Mouse (Mus musculus) megakaryocyte progenitor cell, adult 5-6 weeks (primary cell): ENCODE measurements around the gene Dao. TPM values are rescaled to one million over a fixed set of nuclear protein-coding genes. Genes with fewer than 3 reads are reported as not detected.

ENCODE experiments used
- ATAC-seq: replicated peaks from 2 replicates; pipeline ENCODE4 v1.8.0; 2016; ENCODE audit warnings: mild to moderate bottlenecking, moderate TSS enrichment, inconsistent platforms; ENCODE audit not compliant: poor library complexity
- total RNA-seq, 2 experiments: library from RNA; stranded (forward) in 1 of 2; stranded (reverse) in 1 of 2; fragments of 157-497, 149-512 nt in 1 of 2; fragments of 200-1000 nt in 1 of 2; gene quantifications; 2 replicates each; pipeline versions ENCODE4 v1.2.3 to v1.2.4; 2015 to 2017

The Dao gene
- total RNA-seq, 2 experiments from 2014 or later = not detected

GRCm38 (mm10) chr5:114024885-114025284, 21.4 kb downstream of the Dao start:
- ATAC-seq = no peak

- no peak for ATAC-seq
These were observed 23.9 kb downstream of the Dao start for GRCm38 (mm10) chr5:114027217-114027944.

DNA sequence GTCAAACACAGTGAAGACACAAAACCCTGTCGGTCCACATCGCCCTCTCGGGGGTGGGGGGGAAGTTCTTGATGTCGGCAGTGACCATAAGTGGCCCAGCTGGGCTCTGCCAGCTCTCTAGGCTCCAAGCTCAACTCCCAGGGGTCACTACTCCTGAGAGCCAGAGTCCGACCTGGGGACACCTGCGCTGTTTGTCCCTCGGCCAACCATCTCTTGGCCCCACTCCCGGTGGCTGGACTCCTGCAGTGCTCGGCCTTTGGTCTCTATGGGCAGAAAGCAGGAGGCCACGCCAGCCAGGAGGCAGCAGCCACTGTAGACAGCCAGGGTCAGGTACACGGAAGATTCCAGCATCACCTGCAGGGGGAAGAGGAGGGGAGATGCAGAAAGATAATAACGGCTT, 24.6 kb downstream of the Dao start:
- no peak for ATAC-seq

DNA sequence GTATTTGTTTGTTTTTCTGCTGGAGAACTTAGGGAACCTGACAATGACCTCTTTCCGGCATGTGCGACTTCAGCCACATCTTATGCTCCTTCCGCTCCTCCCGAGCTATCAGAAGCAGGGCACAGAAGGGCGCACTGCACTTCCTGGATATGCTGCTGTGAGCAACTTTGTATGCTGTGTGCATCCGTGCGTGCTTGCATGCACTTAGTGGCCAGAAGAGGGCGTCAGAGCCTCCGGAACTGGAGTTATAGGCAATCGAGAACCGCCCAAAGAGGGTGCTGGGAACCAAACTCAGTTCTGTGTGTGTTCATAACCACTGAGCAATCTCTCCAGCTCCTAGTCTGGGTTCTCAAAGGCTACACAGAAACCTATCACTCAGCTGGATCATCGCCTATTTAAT, 27.1 kb downstream of the Dao start:
- ATAC-seq = no peak

DNA sequence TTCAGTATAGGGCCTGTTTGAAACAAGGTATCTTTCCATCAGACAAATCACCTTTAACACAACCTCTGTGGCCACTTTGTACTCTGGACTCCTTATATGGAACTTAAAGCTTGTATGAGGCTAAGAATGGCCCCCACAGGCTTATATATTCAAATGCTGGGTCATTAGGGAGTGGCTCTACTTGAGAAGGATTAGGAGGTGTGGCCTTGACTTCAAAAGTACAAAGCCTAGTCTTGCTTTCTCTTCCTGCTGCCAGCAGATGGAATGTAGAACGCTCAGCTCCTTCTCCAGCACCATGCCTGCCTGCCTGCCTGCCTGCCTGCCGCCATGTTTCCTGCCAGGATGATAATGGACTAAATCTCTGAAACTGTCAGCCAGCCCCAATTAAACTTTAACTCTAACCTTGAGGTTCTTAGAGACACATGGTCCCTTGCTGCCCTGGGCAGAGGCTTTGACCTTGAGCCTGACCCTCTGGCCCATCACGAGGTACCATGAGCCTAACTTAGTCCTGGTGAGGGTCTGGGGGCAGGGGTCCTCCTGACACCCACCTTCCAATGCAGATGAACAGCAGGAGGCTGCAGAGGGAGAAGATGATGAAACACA, 28.8 kb downstream of the Dao start:
- ATAC-seq = no peak

DNA sequence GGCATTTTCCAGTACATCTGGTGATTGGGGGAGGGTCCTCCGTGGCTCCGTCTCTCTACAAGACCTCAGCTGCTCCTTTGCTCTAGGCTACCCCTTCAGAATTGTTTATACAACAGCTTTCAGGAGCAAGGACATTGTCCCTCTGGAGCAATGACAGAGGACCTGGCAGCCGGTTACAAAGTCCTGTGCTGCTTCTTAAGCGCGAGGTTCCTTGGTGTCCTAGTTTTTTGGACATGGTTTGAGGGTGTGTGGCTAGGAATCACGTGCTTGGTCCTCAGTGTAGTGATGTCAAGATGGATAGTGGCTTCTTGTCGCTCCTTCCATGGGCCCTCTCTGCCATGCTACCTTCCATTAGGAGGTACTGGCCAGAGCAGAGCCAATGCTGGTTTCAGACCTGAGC, 30.9 kb downstream of the Dao start:
- ATAC-seq = no peak

GRCm38 (mm10) chr5:114035111-114035510, 31.6 kb downstream of the Dao start:
- no peak for ATAC-seq

DNA sequence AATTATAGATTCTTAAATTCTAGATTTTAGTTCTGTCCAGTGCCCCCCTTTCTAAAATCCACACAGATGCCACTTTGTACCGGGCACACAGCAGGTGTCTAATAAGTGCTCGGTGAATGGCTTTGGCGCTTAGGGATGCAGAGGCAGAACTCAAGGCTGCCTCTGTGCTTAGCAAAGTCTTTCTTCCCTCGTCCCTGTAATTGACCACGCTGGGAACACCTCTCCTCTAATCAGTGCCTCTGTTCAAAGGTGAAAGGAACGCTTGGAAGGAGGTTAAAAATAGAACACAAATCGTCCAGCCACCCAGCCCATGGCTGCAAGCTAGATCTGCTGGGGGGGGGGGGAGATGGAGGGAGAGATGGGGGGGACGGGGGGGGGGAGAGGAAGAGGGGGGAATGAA, 37.0 kb downstream of the Dao start:
- no peak for ATAC-seq

GRCm38 (mm10) chr5:114040911-114041310, 37.4 kb downstream of the Dao start:
- ATAC-seq = no peak

DNA sequence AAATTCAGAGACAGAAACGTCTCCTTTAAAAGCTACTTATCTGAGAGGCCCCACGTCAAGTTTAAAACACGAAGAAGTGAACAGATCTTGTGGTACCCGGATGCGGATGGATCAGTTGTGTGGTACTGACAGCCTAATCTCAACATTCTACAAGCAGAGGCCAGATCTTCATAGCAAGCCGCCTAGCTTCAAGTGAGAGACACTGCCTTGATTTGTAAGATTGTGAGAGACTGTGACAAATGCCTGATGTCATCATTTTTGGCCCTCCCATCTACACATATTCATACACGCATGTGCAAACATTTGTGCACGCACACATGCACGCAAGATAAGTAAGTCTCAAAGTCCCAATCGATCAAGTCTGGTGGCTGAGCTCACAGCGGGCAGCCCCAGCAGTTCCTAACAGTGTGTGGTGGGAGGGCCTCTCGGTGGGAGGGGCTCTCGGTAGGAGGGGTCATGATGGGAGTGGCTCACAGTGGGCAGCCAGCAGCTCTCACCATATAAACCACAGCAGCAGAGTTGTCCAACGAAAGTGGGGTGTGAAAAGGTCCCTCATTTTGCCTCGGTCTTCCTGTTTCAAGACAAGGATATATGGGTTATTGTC, 37.9 kb downstream of the Dao start:
- ATAC-seq = peak; percentile 93

DNA sequence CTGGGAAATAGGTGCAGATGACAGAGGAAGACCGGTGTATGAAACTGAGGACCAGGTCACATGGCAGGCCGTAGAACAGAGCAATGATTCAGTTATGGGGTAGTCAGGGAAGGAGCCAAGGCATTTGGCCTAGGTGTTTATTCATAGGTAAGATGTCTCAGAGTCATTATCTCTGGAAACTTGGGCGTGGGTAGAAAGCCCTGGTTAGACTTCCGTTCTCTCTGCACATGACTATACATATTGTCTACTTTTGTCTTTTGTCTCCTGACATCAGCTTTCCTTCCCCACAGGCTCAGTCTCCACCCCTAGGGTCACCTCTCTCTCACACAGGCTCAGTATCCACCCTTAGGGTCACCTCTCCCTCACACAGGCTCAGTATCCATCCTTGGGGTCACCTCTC, 40.3 kb downstream of the Dao start:
- ATAC-seq = no peak

DNA sequence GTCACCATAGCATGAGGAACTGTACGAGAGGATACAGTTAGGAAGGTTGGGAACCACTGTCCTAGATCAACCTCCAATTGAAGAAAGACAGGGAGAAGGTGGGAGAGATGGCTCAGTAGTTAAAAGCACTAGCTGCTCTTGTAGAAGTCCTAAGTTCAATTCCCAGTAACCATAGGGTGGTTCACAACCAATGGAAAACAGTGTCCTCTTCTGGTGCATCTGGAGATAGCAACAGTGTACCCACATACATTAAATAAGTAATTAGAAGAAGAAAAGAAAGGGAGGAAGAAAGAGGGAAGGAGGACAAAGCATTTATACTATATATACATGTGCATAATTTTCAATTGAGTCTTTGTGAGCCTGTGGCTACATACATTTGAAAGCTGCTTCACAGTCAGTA, 41.6 kb downstream of the Dao start:
- peak; percentile 49; the same call in 1 of the 2 replicates for ATAC-seq

GRCm38 (mm10) chr5:114046151-114046550, 42.6 kb downstream of the Dao start:
- ATAC-seq = no peak

DNA sequence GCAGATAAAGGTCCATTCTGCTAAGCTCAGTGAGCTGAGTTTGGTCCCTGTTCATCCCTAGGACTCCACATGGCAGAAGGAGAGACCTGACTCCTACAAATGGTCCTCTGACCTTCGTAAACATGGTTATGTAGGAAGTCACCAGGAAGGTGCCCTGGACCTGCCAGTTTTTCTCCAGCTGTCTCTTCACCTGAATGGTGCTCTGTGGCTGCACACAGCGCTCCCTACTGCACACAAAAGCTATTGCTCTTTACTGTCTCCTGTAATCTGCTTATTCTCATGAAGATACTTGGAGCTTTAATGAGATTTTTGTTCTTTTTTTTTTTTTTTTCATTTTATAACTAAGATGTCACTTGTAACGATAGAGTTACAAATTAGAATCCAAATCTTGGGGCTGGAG, 43.1 kb downstream of the Dao start:
- no peak for ATAC-seq

DNA sequence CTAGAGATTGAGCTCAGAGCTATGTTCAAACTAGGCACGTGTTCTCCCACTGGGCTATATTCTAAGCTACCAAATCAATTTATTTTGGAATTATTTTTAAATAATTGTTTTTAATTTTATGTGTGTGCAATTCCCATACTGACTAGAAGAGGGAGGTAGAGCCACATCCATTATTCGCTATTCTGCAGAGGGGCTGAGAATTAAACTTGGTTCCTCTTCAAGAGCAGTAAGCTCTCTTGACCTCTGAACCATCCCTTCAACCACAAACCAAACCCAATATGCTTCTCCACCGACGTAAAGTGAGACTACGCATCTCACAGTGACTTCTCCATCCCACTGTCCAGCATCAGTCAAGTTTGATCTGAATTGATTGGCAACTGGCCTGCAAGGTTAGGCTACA, 43.7 kb downstream of the Dao start:
- no peak for ATAC-seq

DNA sequence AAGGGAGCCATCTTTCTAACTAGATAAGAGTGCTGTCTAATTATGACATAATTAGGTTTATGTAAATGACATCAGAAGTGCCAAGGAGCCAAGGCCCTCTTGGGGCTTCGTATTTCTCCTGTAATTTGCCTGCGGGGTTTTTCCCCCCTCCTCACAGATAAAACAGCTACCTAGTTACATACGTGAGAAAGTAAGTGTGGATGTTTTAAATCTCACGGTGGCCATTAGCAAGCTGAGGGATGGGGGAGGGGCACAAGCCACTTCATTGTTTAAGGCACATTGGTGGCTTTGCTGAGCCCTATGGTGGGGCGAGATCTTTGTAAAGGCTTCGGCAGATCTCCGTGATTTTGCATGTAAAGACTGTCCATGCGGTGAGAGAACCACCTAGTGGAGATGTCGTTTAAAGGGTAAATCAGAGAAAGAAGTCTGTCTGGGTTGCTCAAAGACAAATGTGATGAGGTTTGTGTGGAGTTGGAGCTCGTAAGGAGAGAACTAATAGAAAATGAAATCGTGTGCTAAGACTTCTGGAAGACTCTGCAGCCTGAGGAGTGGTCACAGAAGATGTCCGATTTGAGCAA, 45.3 kb downstream of the Dao start:
- no peak for ATAC-seq

- peak; percentile 73 for ATAC-seq
These were observed 48.8 kb downstream of the Dao start for GRCm38 (mm10) chr5:114052246-114052761.

- no peak for ATAC-seq
These were observed 53.7 kb downstream of the Dao start for GRCm38 (mm10) chr5:114057129-114057731.

DNA sequence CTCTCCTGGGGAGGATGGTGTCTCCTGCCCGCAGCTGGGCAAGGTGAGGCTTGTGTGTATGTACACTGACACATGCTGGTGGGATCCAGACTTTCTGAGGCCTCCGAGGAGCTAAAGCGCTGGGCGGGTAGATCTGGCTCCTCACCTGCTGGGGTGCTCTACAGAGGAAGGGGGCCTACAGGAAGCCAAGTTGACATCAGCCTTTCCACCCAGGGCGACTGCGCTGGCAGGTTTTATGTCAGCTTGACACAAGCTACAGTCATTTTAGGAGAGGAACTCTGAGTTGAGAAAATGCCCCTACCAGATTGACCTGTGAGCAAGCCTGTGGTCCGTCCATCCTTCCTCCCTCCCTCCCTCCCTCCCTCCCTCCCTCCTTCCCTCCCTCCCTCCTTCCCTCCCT, 58.2 kb downstream of the Dao start:
- ATAC-seq = no peak

GRCm38 (mm10) chr5:114063958-114064357, 60.5 kb downstream of the Dao start:
- ATAC-seq = no peak

- no peak for ATAC-seq
These were observed 61.7 kb downstream of the Dao start, which contains the start of gene Usp30 for GRCm38 (mm10) chr5:114065161-114065560. TSS of gene Usp30 (plus strand) at chr5:114065461.
